Mouse (Mus musculus) neural tube, embryonic 15.5 days (tissue): Measurements from ENCODE around the gene Lpgat1. TPM values are rescaled to one million over a fixed set of nuclear protein-coding genes. Genes with fewer than 3 reads are reported as not detected.

Source experiments
- ATAC-seq: fragments of 200-750 bp; cut with Nextera tagmentation; 2 replicates; pipeline ENCODE4 v1.8.0; 2017; ENCODE audit warnings: mild to moderate bottlenecking, moderate TSS enrichment, moderate library complexity; ENCODE audit not compliant: low FRiP score
- H3K27ac ChIP-seq: fragments of 300-500 bp; sonication (generic); replicated peaks from 2 replicates; pipeline ENCODE4 v1.5.1; 2015; ENCODE audit warnings: mild to moderate bottlenecking, inconsistent platforms
- H3K27me3 ChIP-seq: fragments of 300-500 bp; sonication (generic); replicated peaks from 2 replicates; pipeline ENCODE4 v1.6.1; 2015; ENCODE audit warnings: inconsistent platforms
- H3K36me3 ChIP-seq: fragments of 300-500 bp; sonication (generic); 2 replicates; pipeline ENCODE4 v1.6.1; 2015; ENCODE audit warnings: inconsistent platforms
- H3K4me1 ChIP-seq: fragments of 300-500 bp; sonication (generic); 2 replicates; pipeline ENCODE4 v1.6.1; 2015; ENCODE audit warnings: inconsistent platforms
- H3K4me2 ChIP-seq: fragments of 300-500 bp; sonication (generic); 2 replicates; pipeline ENCODE4 v1.6.1; 2015; ENCODE audit warnings: inconsistent platforms, mild to moderate bottlenecking, moderate library complexity
- H3K4me3 ChIP-seq: fragments of 300-500 bp; sonication (generic); replicated peaks from 2 replicates; pipeline ENCODE4 v1.5.1; 2015; ENCODE audit warnings: mild to moderate bottlenecking, inconsistent platforms
- H3K9ac ChIP-seq: fragments of 300-500 bp; sonication (generic); replicated peaks from 2 replicates; pipeline ENCODE4 v1.6.1; 2015; ENCODE audit warnings: mild to moderate bottlenecking, inconsistent platforms
- H3K9me3 ChIP-seq: fragments of 300-500 bp; sonication (generic); replicated peaks from 2 replicates; pipeline ENCODE4 v1.6.1; 2016; ENCODE audit warnings: inconsistent platforms
- WGBS: fragments of 180-500 bp; shearing (Covaris S2); methylation state at CpG from one replicate; pipeline ENCODE4 v1.1.7; 2015; ENCODE audit warnings: mixed read lengths; 5-methylcytosine and 5-hydroxymethylcytosine counted together
- polyA plus RNA-seq: library from polyadenylated mRNA; unstranded; fragments of >200 nt; fragmentation: Nextera tagmentation; extraction: Ambion mirVana; gene quantifications from 2 replicates; pipeline ENCODE4 v1.2.1, GENCODE M21; 2015

Lpgat1 gene
- polyA plus RNA-seq, 1 experiment from 2014 or later, result 37.3 TPM

GRCm38 (mm10) chr1:191713813-191714212, 3.8 kb upstream of the Lpgat1 start:
- 82% methylated on average over 3 of the region's 3 CpGs for WGBS
- Histone ChIP-seq H3K4me1 (peaks cover 7% of the 10 kb centered on the region), H3K27ac (no peak overlapping the region), H3K9ac (no peak overlapping the region), H3K27me3 (no peaks in the 10 kb centered on the region), H3K4me2 (no peak overlapping the region), H3K9me3 (no peaks in the 10 kb centered on the region), H3K4me3 (no peak overlapping the region), H3K36me3 (no peaks in the 10 kb centered on the region)
- ATAC-seq, result no peak

DNA sequence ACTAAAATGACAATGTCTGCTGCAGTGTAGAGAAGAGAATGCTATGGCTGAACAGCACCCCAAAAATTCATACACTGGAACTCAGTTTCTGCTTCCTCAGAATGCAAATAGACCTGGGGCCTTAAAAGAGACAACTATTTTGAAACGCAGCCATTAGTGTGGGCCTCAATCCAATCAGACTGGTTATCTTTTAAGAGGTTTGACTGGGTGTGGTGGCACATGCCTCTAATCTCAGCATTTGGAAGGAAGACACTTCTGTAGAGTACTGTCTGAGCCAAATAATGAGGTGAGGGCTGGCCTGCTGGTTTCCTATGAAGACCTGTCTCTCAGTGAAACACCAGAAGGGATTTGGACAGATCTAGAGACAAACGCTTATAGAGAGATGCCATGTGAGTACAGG, 2.5 kb upstream of the Lpgat1 start:
- no peaks in the 10 kb centered on the region for H3K9me3 ChIP-seq
- H3K4me1 ChIP-seq, result peaks cover 12% of the 10 kb centered on the region
- H3K4me3 ChIP-seq, result no peak overlapping the region
- no peaks in the 10 kb centered on the region for H3K27me3 ChIP-seq
- H3K9ac ChIP-seq, result no peak overlapping the region
- H3K4me2 ChIP-seq, result no peak overlapping the region
- H3K36me3 ChIP-seq, result no peaks in the 10 kb centered on the region
- H3K27ac ChIP-seq, result no peak overlapping the region
- WGBS, result 94% methylated on average over 2 of the region's 2 CpGs
- ATAC-seq, result no peak

DNA sequence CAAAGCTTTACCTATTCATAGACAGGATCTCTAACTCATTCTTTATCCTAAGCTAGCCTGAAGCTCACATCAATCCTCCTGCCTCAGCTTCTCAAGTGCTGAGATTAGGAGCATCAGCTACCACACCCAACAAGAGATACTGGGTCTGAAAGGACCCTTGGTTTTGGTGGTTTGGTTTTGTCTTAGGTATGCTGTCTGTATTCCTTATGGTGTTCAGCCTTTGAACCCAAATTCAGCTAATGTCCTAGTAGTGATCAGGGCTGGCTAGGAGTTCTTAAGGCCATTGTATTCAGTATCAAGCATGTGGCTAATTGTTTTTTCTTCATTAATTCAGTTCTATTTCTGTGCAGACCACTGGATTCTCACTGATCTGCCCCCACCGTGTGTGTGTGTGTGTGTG, 493 bp upstream of the Lpgat1 start:
- no peak for ATAC-seq
- H3K4me3 ChIP-seq, result peak overlapping the region; percentile 91
- no peaks in the 10 kb centered on the region for H3K36me3 ChIP-seq
- H3K4me2 ChIP-seq, result peak overlapping the region; percentile 79
- H3K9me3 ChIP-seq, result no peaks in the 10 kb centered on the region
- WGBS, result 5% methylated on average over 1 of the region's 1 CpGs
- peak overlapping the region; percentile 97 for H3K9ac ChIP-seq
- H3K27me3 ChIP-seq, result no peaks in the 10 kb centered on the region
- peak overlapping the region; percentile 92 for H3K27ac ChIP-seq
- H3K4me1 ChIP-seq, result peaks cover 31% of the 10 kb centered on the region

GRCm38 (mm10) chr1:191718522-191719281, 1.1 kb downstream of the Lpgat1 start:
- Histone ChIP-seq H3K4me2 (peak overlapping the region; percentile 79), H3K27ac (peak overlapping the region; percentile 92), H3K4me3 (peak overlapping the region; percentile 91), H3K36me3 (peaks cover 8% of the 10 kb centered on the region; the same call in 1 of the 2 replicates), H3K9ac (peak overlapping the region; percentile 97), H3K9me3 (no peaks in the 10 kb centered on the region), H3K27me3 (no peaks in the 10 kb centered on the region), H3K4me1 (peaks cover 32% of the 10 kb centered on the region)
- under 1% methylated on average over 81 of the region's 84 CpGs for WGBS
- ATAC-seq, result peak; percentile 65

GRCm38 (mm10) chr1:191719326-191719725, 1.7 kb downstream of the Lpgat1 start:
- Histone ChIP-seq H3K4me1 (peaks cover 32% of the 10 kb centered on the region), H3K4me2 (peak overlapping the region; percentile 79), H3K9ac (peak overlapping the region; percentile 97), H3K4me3 (peak overlapping the region; percentile 91), H3K36me3 (peaks cover 13% of the 10 kb centered on the region), H3K27ac (peak overlapping the region; percentile 92), H3K9me3 (no peaks in the 10 kb centered on the region), H3K27me3 (no peaks in the 10 kb centered on the region)
- 0 out of 2 replicates have a peak, but pooled peaks have one; percentile 14 for ATAC-seq
- WGBS, result 9% methylated on average over 11 of the region's 11 CpGs

DNA sequence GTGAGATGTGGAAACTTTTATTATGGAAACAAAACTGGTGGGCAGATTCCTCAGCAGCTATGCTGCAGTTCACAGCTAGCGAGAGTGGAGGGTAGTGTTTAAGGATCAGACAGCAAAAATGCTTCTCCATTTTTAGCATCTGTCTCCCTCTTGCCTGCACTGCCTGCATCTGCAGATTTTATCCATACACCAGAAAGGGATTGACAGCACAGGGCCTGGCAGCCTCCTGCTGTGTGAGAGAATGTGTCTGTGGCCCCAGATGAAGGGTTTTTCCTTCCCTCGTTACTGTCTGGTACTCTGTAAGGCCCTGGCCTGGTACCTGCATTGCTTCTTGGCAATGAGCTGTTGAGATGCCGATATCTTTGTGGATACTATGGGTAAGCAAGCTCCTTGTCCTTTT, 2.8 kb downstream of the Lpgat1 start:
- H3K27ac ChIP-seq, result no peak overlapping the region; the same call in 1 of the 2 replicates
- 49% methylated on average over 3 of the region's 3 CpGs for WGBS
- H3K4me1 ChIP-seq, result peaks cover 33% of the 10 kb centered on the region
- peaks cover 15% of the 10 kb centered on the region for H3K36me3 ChIP-seq
- H3K4me2 ChIP-seq, result peak overlapping the region; percentile 79
- H3K9me3 ChIP-seq, result no peaks in the 10 kb centered on the region
- H3K27me3 ChIP-seq, result no peaks in the 10 kb centered on the region
- peak overlapping the region; percentile 12 for H3K9ac ChIP-seq
- no peak for ATAC-seq
- peak overlapping the region; percentile 32 for H3K4me3 ChIP-seq

- H3K4me3 ChIP-seq, result no peak overlapping the region
- no peak overlapping the region for H3K4me2 ChIP-seq
- H3K9me3 ChIP-seq, result no peaks in the 10 kb centered on the region
- no peak overlapping the region for H3K27ac ChIP-seq
- 82% methylated on average over 4 of the region's 4 CpGs for WGBS
- peaks cover 28% of the 10 kb centered on the region for H3K4me1 ChIP-seq
- ATAC-seq, result no peak
- H3K36me3 ChIP-seq, result peaks cover 16% of the 10 kb centered on the region
- no peak overlapping the region for H3K9ac ChIP-seq
- H3K27me3 ChIP-seq, result no peaks in the 10 kb centered on the region
Measured at GRCm38 (mm10) chr1:191722706-191723105, 5.1 kb downstream of the Lpgat1 start.

- Histone ChIP-seq H3K9ac (no peak overlapping the region), H3K4me1 (peaks cover 28% of the 10 kb centered on the region), H3K27me3 (no peaks in the 10 kb centered on the region), H3K4me2 (no peak overlapping the region), H3K4me3 (no peak overlapping the region), H3K36me3 (peaks cover 25% of the 10 kb centered on the region), H3K27ac (no peak overlapping the region), H3K9me3 (no peaks in the 10 kb centered on the region)
- WGBS, result 65% methylated on average over 6 of the region's 6 CpGs
- ATAC-seq, result no peak
Measured at GRCm38 (mm10) chr1:191723675-191724074, 6.0 kb downstream of the Lpgat1 start.

- Histone ChIP-seq H3K27ac (no peak overlapping the region), H3K4me3 (no peak overlapping the region), H3K4me1 (peaks cover 25% of the 10 kb centered on the region), H3K36me3 (peaks cover 26% of the 10 kb centered on the region), H3K9me3 (no peaks in the 10 kb centered on the region), H3K4me2 (no peak overlapping the region), H3K9ac (no peak overlapping the region), H3K27me3 (no peaks in the 10 kb centered on the region)
- 82% methylated on average over 12 of the region's 12 CpGs for WGBS
- ATAC-seq, result no peak
Measured at GRCm38 (mm10) chr1:191724385-191725061, 6.9 kb downstream of the Lpgat1 start.

GRCm38 (mm10) chr1:191732623-191733022, 15.0 kb downstream of the Lpgat1 start:
- Histone ChIP-seq H3K27ac (no peak overlapping the region), H3K4me2 (no peak overlapping the region), H3K4me1 (no peaks in the 10 kb centered on the region), H3K36me3 (peaks cover 10% of the 10 kb centered on the region), H3K9ac (no peak overlapping the region), H3K27me3 (no peaks in the 10 kb centered on the region), H3K9me3 (no peaks in the 10 kb centered on the region), H3K4me3 (no peak overlapping the region)
- ATAC-seq, result no peak
- 93% methylated on average over 4 of the region's 4 CpGs for WGBS

- no peak overlapping the region for H3K4me2 ChIP-seq
- H3K9ac ChIP-seq, result no peak overlapping the region
- H3K27ac ChIP-seq, result no peak overlapping the region
- WGBS, result 93% methylated on average over 4 of the region's 4 CpGs
- H3K4me3 ChIP-seq, result no peak overlapping the region
- no peaks in the 10 kb centered on the region for H3K27me3 ChIP-seq
- no peak for ATAC-seq
- H3K9me3 ChIP-seq, result no peaks in the 10 kb centered on the region
- H3K4me1 ChIP-seq, result no peaks in the 10 kb centered on the region
- H3K36me3 ChIP-seq, result no peaks in the 10 kb centered on the region
Measured at GRCm38 (mm10) chr1:191733822-191734221, 16.2 kb downstream of the Lpgat1 start.

DNA sequence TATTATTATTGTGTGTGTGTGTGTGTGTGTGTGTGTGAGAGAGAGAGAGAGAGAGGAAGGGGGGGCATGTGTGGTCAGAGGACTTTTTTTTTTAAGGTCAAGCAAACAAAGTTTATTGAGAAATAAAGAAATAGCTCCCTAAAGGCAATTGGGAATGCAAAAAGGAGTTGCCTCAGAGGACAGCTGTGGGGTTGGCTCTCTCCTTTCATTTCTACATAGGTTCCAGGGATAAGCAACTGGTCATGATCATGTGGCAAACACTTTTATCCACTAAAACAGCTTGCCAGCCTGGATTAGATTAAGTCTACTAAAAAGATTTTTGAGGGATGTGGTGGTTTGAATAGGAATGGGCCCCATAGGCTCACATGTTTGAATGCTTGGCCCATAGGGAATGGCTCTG, 18.8 kb downstream of the Lpgat1 start:
- no peaks in the 10 kb centered on the region for H3K4me1 ChIP-seq
- no peaks in the 10 kb centered on the region for H3K27me3 ChIP-seq
- no peak overlapping the region for H3K9ac ChIP-seq
- H3K27ac ChIP-seq, result no peak overlapping the region
- no peaks in the 10 kb centered on the region for H3K36me3 ChIP-seq
- no peak for ATAC-seq
- no peak overlapping the region for H3K4me2 ChIP-seq
- H3K4me3 ChIP-seq, result no peak overlapping the region
- no peaks in the 10 kb centered on the region for H3K9me3 ChIP-seq
